Mouse (Mus musculus): ENCODE results near the gene Reep6.

- no peak for TF ChIP-seq CTCF (IDR thresholded peaks at IDR 0.05; ENCODE audit: extremely low read depth, insufficient read length, insufficient replicate concordance, low read depth, low read length)
- no peak for TF ChIP-seq POLR2A (IDR thresholded peaks at IDR 0.05; ENCODE audit: low read depth, low read length)
These were observed 35.4 kb upstream of the Reep6 start for GRCm38 (mm10) chr10:80294311-80294710.
